Mouse (Mus musculus) midbrain, embryonic 16.5 days (tissue): Measurements from ENCODE around the gene Pde4a. TPM values are rescaled to one million over a fixed set of nuclear protein-coding genes. Genes with fewer than 3 reads are reported as not detected.
A peak's percentile ranks its signal among the peaks of the same experiment; 100 is the strongest.
"Not testable (repeated sequence)": the region's sequence is repeated elsewhere in the genome, so short reads cannot be mapped to it uniquely, and the experiment has no call there.

Experiments
- ATAC-seq: fragments of 200-750 bp; cut with Nextera tagmentation; 2 replicates; pipeline ENCODE4 v1.8.0; 2017; ENCODE audit warnings: moderate TSS enrichment
- H3K27ac ChIP-seq: fragments of 300-500 bp; sonication (generic); 2 replicates; pipeline ENCODE4 v1.5.1; 2014; ENCODE audit warnings: mild to moderate bottlenecking, low read length, mixed read lengths
- H3K27me3 ChIP-seq: fragments of 300-500 bp; sonication (generic); 2 replicates; pipeline ENCODE4 v1.6.1; 2014; ENCODE audit warnings: low read depth, low read length, mixed read lengths; ENCODE audit not compliant: control insufficient read depth, insufficient read depth
- H3K36me3 ChIP-seq: fragments of 300-500 bp; sonication (generic); 2 replicates; pipeline ENCODE4 v1.6.1; 2014; ENCODE audit warnings: mild to moderate bottlenecking, low read length, moderate library complexity, mixed read lengths; ENCODE audit not compliant: control insufficient read depth, insufficient read depth
- H3K4me1 ChIP-seq: fragments of 300-500 bp; sonication (generic); 2 replicates; pipeline ENCODE4 v1.6.1; 2014; ENCODE audit warnings: mild to moderate bottlenecking, low read length, mixed read lengths; ENCODE audit not compliant: control insufficient read depth, insufficient read depth
- H3K4me2 ChIP-seq: fragments of 300-500 bp; sonication (generic); 2 replicates; pipeline ENCODE4 v1.6.1; 2014; ENCODE audit warnings: mild to moderate bottlenecking, low read length, mixed read lengths
- H3K4me3 ChIP-seq: fragments of 300-500 bp; sonication (generic); 2 replicates; pipeline ENCODE4 v1.5.1; 2014; ENCODE audit warnings: low read depth, mild to moderate bottlenecking, low read length, moderate library complexity, mixed read lengths
- H3K9ac ChIP-seq: fragments of 300-500 bp; sonication (generic); 2 replicates; pipeline ENCODE4 v1.6.1; 2014; ENCODE audit warnings: low read depth, low read length, mixed read lengths
- H3K9me3 ChIP-seq: fragments of 300-500 bp; sonication (generic); replicated peaks from 2 replicates; pipeline ENCODE4 v1.6.1; 2014; ENCODE audit warnings: mild to moderate bottlenecking, low read length, mixed read lengths; ENCODE audit not compliant: control insufficient read depth, poor library complexity, severe bottlenecking
- WGBS: fragments of 180-500 bp; shearing (Covaris S2); extraction: QIAGEN DNeasy Blood & Tissue Kit; methylation state at CpG from one replicate; pipeline ENCODE4 v1.1.7; 2014; 5-methylcytosine and 5-hydroxymethylcytosine counted together
- polyA plus RNA-seq: library from polyadenylated mRNA; unstranded; fragments of >200 nt; fragmentation: Nextera tagmentation; extraction: Ambion mirVana; gene quantifications from 2 replicates; pipeline ENCODE4 v1.2.1, GENCODE M21; 2015

The Pde4a gene
- polyA plus RNA-seq, 1 experiment from 2014 or later: 49.3 TPM

- H3K36me3 ChIP-seq: no peaks in the 10 kb centered on the region
- ATAC-seq: peak; percentile 92
- H3K4me1 ChIP-seq: peaks cover 10% of the 10 kb centered on the region
- H3K27ac ChIP-seq: no peak overlapping the region
- H3K4me2 ChIP-seq: peak overlapping the region; percentile 56
- no peaks in the 10 kb centered on the region for H3K27me3 ChIP-seq
- H3K9me3 ChIP-seq: no peaks in the 10 kb centered on the region
- no peak overlapping the region for H3K9ac ChIP-seq
- 16% methylated on average over 21 of the region's 21 CpGs for WGBS
- H3K4me3 ChIP-seq: peak overlapping the region; percentile 26
Measured at GRCm38 (mm10) chr9:21220490-21221382, 55.2 kb downstream of the Pde4a start.

GRCm38 (mm10) chr9:21221383-21221929 lies 55.9 kb downstream of the Pde4a start:
- H3K4me2 ChIP-seq: no peak overlapping the region
- no peak overlapping the region for H3K9ac ChIP-seq
- peaks cover 7% of the 10 kb centered on the region for H3K4me1 ChIP-seq
- H3K9me3 ChIP-seq: no peaks in the 10 kb centered on the region
- no peaks in the 10 kb centered on the region for H3K36me3 ChIP-seq
- no peak overlapping the region for H3K4me3 ChIP-seq
- peak; percentile 15; the same call in 1 of the 2 replicates for ATAC-seq
- no peak overlapping the region for H3K27ac ChIP-seq
- WGBS: 13% methylated on average over 7 of the region's 7 CpGs
- H3K27me3 ChIP-seq: no peaks in the 10 kb centered on the region

GRCm38 (mm10) chr9:21223490-21223889 lies 58.0 kb downstream of the Pde4a start:
- H3K4me3 ChIP-seq, H3K9me3 ChIP-seq, H3K27ac ChIP-seq, ATAC-seq, H3K27me3 ChIP-seq, H3K4me2 ChIP-seq, H3K36me3 ChIP-seq, H3K9ac ChIP-seq: not testable (repeated sequence)
- peaks cover 13% of the 10 kb centered on the region for H3K4me1 ChIP-seq
- WGBS: 85% methylated on average over 1 of the region's 2 CpGs

GRCm38 (mm10) chr9:21223906-21224305 lies 58.4 kb downstream of the Pde4a start:
- WGBS: 93% methylated on average over 6 of the region's 6 CpGs
- no peaks in the 10 kb centered on the region for H3K36me3 ChIP-seq
- H3K9ac ChIP-seq: no peak overlapping the region
- no peak for ATAC-seq
- H3K27ac ChIP-seq: no peak overlapping the region
- H3K4me2 ChIP-seq: no peak overlapping the region
- H3K4me1 ChIP-seq: peaks cover 13% of the 10 kb centered on the region
- H3K4me3 ChIP-seq: no peak overlapping the region
- H3K9me3 ChIP-seq: no peaks in the 10 kb centered on the region
- H3K27me3 ChIP-seq: no peaks in the 10 kb centered on the region

- H3K27me3 ChIP-seq: no peaks in the 10 kb centered on the region
- WGBS: 24% methylated on average over 26 of the region's 26 CpGs
- H3K27ac ChIP-seq: no peak overlapping the region
- no peak for ATAC-seq
- peaks cover 13% of the 10 kb centered on the region for H3K4me1 ChIP-seq
- H3K9me3 ChIP-seq: no peaks in the 10 kb centered on the region
- H3K4me3 ChIP-seq: peak overlapping the region; percentile 4
- H3K9ac ChIP-seq: no peak overlapping the region
- peaks cover 3% of the 10 kb centered on the region; the same call in 1 of the 2 replicates for H3K36me3 ChIP-seq
- H3K4me2 ChIP-seq: peak overlapping the region; percentile 40
Measured at GRCm38 (mm10) chr9:21224576-21225414, 59.3 kb downstream of the Pde4a start.

GRCm38 (mm10) chr9:21225415-21225758 lies 59.9 kb downstream of the Pde4a start:
- H3K27ac ChIP-seq: no peak overlapping the region
- H3K36me3 ChIP-seq: peaks cover 7% of the 10 kb centered on the region; the same call in 1 of the 2 replicates
- H3K4me2 ChIP-seq: peak overlapping the region; percentile 40
- no peak for ATAC-seq
- 22% methylated on average over 7 of the region's 7 CpGs for WGBS
- no peak overlapping the region for H3K9ac ChIP-seq
- H3K9me3 ChIP-seq: no peaks in the 10 kb centered on the region
- no peaks in the 10 kb centered on the region for H3K27me3 ChIP-seq
- peak overlapping the region; percentile 4 for H3K4me3 ChIP-seq
- H3K4me1 ChIP-seq: peaks cover 13% of the 10 kb centered on the region

- Histone ChIP-seq H3K4me1 (peaks cover 7% of the 10 kb centered on the region; the same call in 1 of the 2 replicates), H3K9ac (peak overlapping the region; percentile 57), H3K4me2 (peak overlapping the region; percentile 52), H3K27me3 (no peaks in the 10 kb centered on the region), H3K4me3 (peak overlapping the region; percentile 31), H3K27ac (no peak overlapping the region), H3K36me3 (peaks cover 11% of the 10 kb centered on the region; the same call in 1 of the 2 replicates), H3K9me3 (no peaks in the 10 kb centered on the region)
- 15% methylated on average over 16 of the region's 16 CpGs for WGBS
- ATAC-seq: peak; percentile 63; the same call in 1 of the 2 replicates
Measured at GRCm38 (mm10) chr9:21227342-21227741, 61.8 kb downstream of the Pde4a start.

- H3K36me3 ChIP-seq: peaks cover 20% of the 10 kb centered on the region
- no peak for ATAC-seq
- H3K9me3 ChIP-seq: no peaks in the 10 kb centered on the region
- H3K4me3 ChIP-seq: no peak overlapping the region
- H3K4me2 ChIP-seq: no peak overlapping the region
- H3K27me3 ChIP-seq: no peaks in the 10 kb centered on the region
- no peak overlapping the region for H3K27ac ChIP-seq
- 43% methylated on average over 22 of the region's 23 CpGs for WGBS
- H3K4me1 ChIP-seq: peaks cover 9% of the 10 kb centered on the region
- H3K9ac ChIP-seq: no peak overlapping the region
Measured at GRCm38 (mm10) chr9:21231551-21231950, 66.0 kb downstream of the Pde4a start.
